8 mouse cellular contexts compared by ENCODE assay signal in the genomic region with DNA sequence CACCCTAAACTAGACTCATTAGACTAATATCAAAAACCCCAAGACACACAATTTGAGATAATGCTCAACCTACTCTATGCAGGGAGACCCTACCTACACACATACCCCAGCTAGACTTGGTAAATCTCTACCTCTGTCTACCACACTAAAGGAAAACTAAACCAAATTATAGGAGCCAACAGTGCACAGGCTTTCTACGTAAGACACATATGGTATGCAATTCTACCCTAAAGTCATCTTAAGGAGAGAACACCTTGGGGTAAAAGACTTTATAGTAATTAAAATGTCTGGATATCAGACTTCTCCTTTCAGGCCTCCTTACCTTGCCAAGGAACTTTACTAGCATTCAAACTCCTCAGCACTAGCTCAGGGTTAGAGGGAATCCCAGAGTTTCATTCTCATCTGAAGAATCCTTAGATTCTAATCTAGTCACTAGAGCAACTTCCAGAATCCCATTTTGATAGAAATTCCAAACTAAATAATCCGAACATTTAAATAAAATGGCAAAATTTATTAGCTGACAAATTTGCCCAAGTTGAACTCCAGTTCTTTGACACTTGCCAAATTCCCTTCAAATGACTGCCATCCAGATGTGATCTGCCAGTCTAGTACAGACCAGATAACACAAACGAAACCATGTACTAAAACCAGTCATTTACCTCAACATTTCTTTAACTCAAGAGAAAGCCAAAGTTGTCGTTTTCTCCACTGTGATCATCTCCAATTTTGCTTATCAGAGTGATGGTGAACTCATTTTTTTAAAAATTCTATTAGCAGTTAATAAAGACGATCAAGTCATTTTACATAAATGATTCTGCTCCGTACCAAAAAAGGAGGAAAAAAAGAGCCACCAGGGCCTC. TPM values are rescaled to one million over a fixed set of nuclear protein-coding genes. Genes with fewer than 3 reads are reported as not detected.
DNase-seq lines count a peak whose midpoint lies in the region; ATAC-seq and TF ChIP-seq lines count a peak whose summit lies in the region.
"Had no signal": no experiment of that assay in that cellular context is flagged by ENCODE, and none has a peak within 500 bp of the region (broad histone marks: within the 10 kb centered on the region; RNA-seq: fewer than 3 reads in every experiment).

No protein-coding gene starts in this region.

- TF ChIP-seq CTCF in spleen, adult 2 months (IDR thresholded peaks at IDR 0.05; ENCODE audit: extremely low read depth, insufficient read depth, insufficient read length, insufficient replicate concordance): no peak

- H3K4me1 ChIP-seq in spleen, adult 2 months (ENCODE audit: control insufficient read depth, insufficient read depth, insufficient read length): peaks cover 6% of the 10 kb centered on the region; the same call in 1 of the 2 replicates
- H3K4me1 ChIP-seq in forebrain, embryonic 14.5 days (ENCODE audit: control insufficient read depth, insufficient read depth, low read length): peaks cover 22% of the 10 kb centered on the region
- peaks cover 71% of the 10 kb centered on the region for H3K4me1 ChIP-seq in liver, embryonic 13.5 days (replicated peaks)

- no peak for DNase-seq in spleen, adult 2 months (ENCODE audit: low read depth in 1 of 2, low spot score in 2 of 2)
- no peak for DNase-seq in spleen, postnatal 36 days (ENCODE audit: low spot score in 2 of 2)
- DNase-seq in forebrain, embryonic 14.5 days (ENCODE audit: low spot score): no peak
- DNase-seq in liver, embryonic 13.5 days: no peak
- no peak for DNase-seq in urinary bladder, postnatal 4 days (ENCODE audit: low spot score in 2 of 2)
- DNase-seq in layer of hippocampus, adult 18-20 months (ENCODE audit: low spot score in 2 of 2): no peak
- DNase-seq in embryo, embryonic 10 days (ENCODE audit: low spot score): no peak
- DNase-seq: kidney, adult 9 months had no signal

- TF ChIP-seq POLR2A in spleen, adult 2 months (IDR thresholded peaks at IDR 0.05; ENCODE audit: low read depth, low read length): no peak

- H3K9me3 ChIP-seq in forebrain, embryonic 14.5 days (replicated peaks; ENCODE audit: control insufficient read depth, low read length): no peaks in the 10 kb centered on the region
- no peaks in the 10 kb centered on the region for H3K9me3 ChIP-seq in liver, embryonic 13.5 days (replicated peaks)

- 15% methylated on average over 6 of the region's 6 CpGs for WGBS in spleen, adult 2 months
- 6% methylated on average over 6 of the region's 6 CpGs for WGBS in forebrain, embryonic 14.5 days
- 4% methylated on average over 6 of the region's 6 CpGs for WGBS in liver, embryonic 13.5 days (ENCODE audit: insufficient replicate concordance)

- peaks cover 7% of the 10 kb centered on the region for H3K36me3 ChIP-seq in spleen, adult 2 months (ENCODE audit: control insufficient read depth, insufficient read depth, low read length)
- H3K36me3 ChIP-seq in forebrain, embryonic 14.5 days (ENCODE audit: control insufficient read depth, insufficient read depth, low read length): no peaks in the 10 kb centered on the region
- H3K36me3 ChIP-seq in liver, embryonic 13.5 days: peaks cover 38% of the 10 kb centered on the region

- peak overlapping the region; percentile 77 for H3K4me2 ChIP-seq in forebrain, embryonic 14.5 days (ENCODE audit: low read length)
- H3K4me2 ChIP-seq in liver, embryonic 13.5 days: peak overlapping the region; percentile 85

- peak overlapping the region; percentile 96 for H3K9ac ChIP-seq in forebrain, embryonic 14.5 days (ENCODE audit: low read length)
- peak overlapping the region; percentile 98 for H3K9ac ChIP-seq in liver, embryonic 13.5 days

- peak overlapping the region; percentile 29 for H3K4me3 ChIP-seq in spleen, adult 2 months (ENCODE audit: extremely low read depth, insufficient read depth, insufficient read length)
- peak overlapping the region; percentile 90 for H3K4me3 ChIP-seq in forebrain, embryonic 14.5 days (ENCODE audit: low read depth, low read length)
- peak overlapping the region; percentile 94 for H3K4me3 ChIP-seq in liver, embryonic 13.5 days (replicated peaks)

- ATAC-seq in forebrain, embryonic 14.5 days: no peak
- no peak for ATAC-seq in liver, embryonic 13.5 days (ENCODE audit: low read depth)

- peak overlapping the region; percentile 99; the same call in 1 of the 2 replicates for H3K27ac ChIP-seq in spleen, adult 2 months (ENCODE audit: insufficient read depth, low read length)
- H3K27ac ChIP-seq in forebrain, embryonic 14.5 days (ENCODE audit: low read depth, low read length): no peak overlapping the region
- peak overlapping the region; percentile 92; the same call in 1 of the 2 replicates for H3K27ac ChIP-seq in liver, embryonic 13.5 days

- no peaks in the 10 kb centered on the region for H3K27me3 ChIP-seq in spleen, adult 2 months (ENCODE audit: control insufficient read depth, insufficient read depth, low read length)
- H3K27me3 ChIP-seq in forebrain, embryonic 14.5 days (replicated peaks; ENCODE audit: control insufficient read depth, insufficient read depth, low read length): no peaks in the 10 kb centered on the region
- H3K27me3 ChIP-seq in liver, embryonic 13.5 days: no peaks in the 10 kb centered on the region

RNA-seq across cellular contexts. Expression of gene Mgme1, which starts 1.8 kb away (rescaled TPM):
- 2.0 and 2.1 TPM in 2 replicates for polyA plus RNA-seq in spleen, adult 2 months (2012; rRNA removed)
- 10.5 and 12.5 TPM in 2 replicates for polyA plus RNA-seq in forebrain, embryonic 14.5 days (2014; fragmentation: Nextera tagmentation; extraction: Ambion mirVana)
- polyA plus RNA-seq in liver, embryonic 13.5 days (2015; fragmentation: Nextera tagmentation; extraction: Ambion mirVana): 14.0 and 14.3 TPM in 2 replicates
- total RNA-seq in layer of hippocampus, adult 18-20 months (2021): 1 to 10 TPM; 6.2 to 6.7 TPM

RNA-seq across cellular contexts. Expression of gene Snx5, which starts 2.0 kb away (rescaled TPM):
- 80.2 and 100 TPM in 2 replicates for polyA plus RNA-seq in spleen, adult 2 months (2012; rRNA removed)
- 61.7 and 64.5 TPM in 2 replicates for polyA plus RNA-seq in forebrain, embryonic 14.5 days (2014; fragmentation: Nextera tagmentation; extraction: Ambion mirVana)
- polyA plus RNA-seq in liver, embryonic 13.5 days (2015; fragmentation: Nextera tagmentation; extraction: Ambion mirVana): 83.9 and 94.8 TPM in 2 replicates
- total RNA-seq in layer of hippocampus, adult 18-20 months (2021): 10 to 100 TPM; 67.4 to 73.2 TPM

Comparison
In these comparisons a context has a peak if more than half of its experiments do, and no peak if none do; other contexts are left out.
1. H3K4me3 ChIP-seq: peak in every context shown above with its lines; median percentile 94 in liver, embryonic 13.5 days; 90 in forebrain, embryonic 14.5 days; 29 in spleen, adult 2 months.